Comparison of ENCODE assay signal across 40 mouse cellular contexts in the genomic region with DNA sequence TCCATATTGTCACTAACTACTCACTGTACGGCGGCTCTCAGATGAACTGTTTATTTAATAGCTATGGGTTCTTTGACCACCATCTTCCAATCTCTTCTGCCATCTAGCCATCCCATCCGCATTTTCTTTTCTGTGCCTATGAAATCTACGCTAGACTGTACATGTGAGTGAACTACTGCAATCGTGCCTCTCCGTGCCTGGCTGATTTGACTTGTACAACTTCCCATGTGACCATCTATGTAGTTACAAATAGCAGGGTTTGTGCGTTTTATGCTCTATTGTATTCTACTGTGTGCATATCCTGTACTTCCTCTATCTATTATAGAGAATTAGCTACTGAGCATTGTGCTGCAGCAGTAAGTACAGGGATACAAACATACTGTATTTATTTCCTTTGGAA. TPM values are rescaled to one million over a fixed set of nuclear protein-coding genes. Genes with fewer than 3 reads are reported as not detected.
"Had no signal": no experiment of that assay in that cellular context is flagged by ENCODE, and none has a peak within 500 bp of the region (broad histone marks: within the 10 kb centered on the region; RNA-seq: fewer than 3 reads in every experiment).

No protein-coding gene starts in this region.

- H3K9me3 ChIP-seq: heart, embryonic 10.5 days; heart, embryonic 12.5 days; hindbrain, embryonic 13.5 days; hindbrain, embryonic 15.5 days; kidney, embryonic 15.5 days; limb, embryonic 13.5 days; limb, embryonic 15.5 days; liver, embryonic 13.5 days had no signal

- H3K4me1 ChIP-seq: limb, embryonic 15.5 days had no signal

- H3K9ac ChIP-seq: heart, embryonic 12.5 days; hindbrain, embryonic 13.5 days; hindbrain, embryonic 15.5 days; kidney, embryonic 15.5 days; limb, embryonic 13.5 days; limb, embryonic 15.5 days; liver, embryonic 13.5 days had no signal

- H3K36me3 ChIP-seq: heart, embryonic 10.5 days; hindbrain, embryonic 13.5 days; hindbrain, embryonic 15.5 days; kidney, embryonic 15.5 days; limb, embryonic 13.5 days; limb, embryonic 15.5 days; liver, embryonic 13.5 days had no signal

- ATAC-seq: hindbrain, postnatal 0 days; intestine, embryonic 16.5 days had no signal

- H3K4me3 ChIP-seq: heart, embryonic 10.5 days; heart, embryonic 12.5 days; hindbrain, embryonic 13.5 days; hindbrain, embryonic 15.5 days; kidney, embryonic 15.5 days; limb, embryonic 13.5 days; limb, embryonic 15.5 days; liver, embryonic 13.5 days had no signal

- H3K27me3 ChIP-seq: heart, embryonic 12.5 days; hindbrain, embryonic 13.5 days; hindbrain, embryonic 15.5 days; kidney, embryonic 15.5 days; limb, embryonic 13.5 days; limb, embryonic 15.5 days; liver, embryonic 13.5 days had no signal

- H3K27ac ChIP-seq: heart, embryonic 10.5 days; hindbrain, embryonic 13.5 days; hindbrain, embryonic 15.5 days; hindbrain, postnatal 0 days; kidney, embryonic 15.5 days; kidney, postnatal 0 days; limb, embryonic 13.5 days; limb, embryonic 15.5 days; liver, embryonic 13.5 days had no signal

- DNase-seq: gastrocnemius, postnatal 14 days; gastrocnemius, postnatal 36 days; heart, adult 18-20 months; heart, postnatal 36 days; kidney, adult 11 months; kidney, adult 2 months; kidney, adult 9 months; kidney, postnatal 14 days; kidney, postnatal 36 days; layer of hippocampus, adult 9-11 months; layer of hippocampus, postnatal 36 days; left cerebral cortex, postnatal 4 days; liver, embryonic 13.5 days had no signal

- H3K4me2 ChIP-seq: heart, embryonic 12.5 days; hindbrain, embryonic 13.5 days; hindbrain, embryonic 15.5 days; kidney, embryonic 15.5 days; limb, embryonic 13.5 days; limb, embryonic 15.5 days; liver, embryonic 13.5 days had no signal

RNA-seq across cellular contexts. Expression of a gene that starts 47.1 kb away (rescaled TPM):
- total RNA-seq: gastrocnemius, adult 18-20 months; gastrocnemius, adult 8-10 months; gastrocnemius, postnatal 14 days; gastrocnemius, postnatal 36 days; heart, adult 18-20 months; heart, adult 8-10 months; heart, postnatal 36 days; hematopoietic stem cell, adult 5-6 weeks; hindbrain, postnatal 0 days; layer of hippocampus, adult 18-20 months; layer of hippocampus, adult 8-10 months; layer of hippocampus, postnatal 14 days; layer of hippocampus, postnatal 36 days; left cerebral cortex, adult 18-20 months; left cerebral cortex, adult 8-10 months; left cerebral cortex, postnatal 10 days; left cerebral cortex, postnatal 25 days; left cerebral cortex, postnatal 4 days had no signal
- polyA plus RNA-seq: gonadal fat pad, adult 2 months; heart, embryonic 12.5 days; heart, embryonic 14.5 days; heart, postnatal 0 days; hindbrain, embryonic 11.5 days; intestine, embryonic 16.5 days; kidney, embryonic 15.5 days; kidney, postnatal 0 days; large intestine, adult 2 months; limb, embryonic 11.5 days; limb, embryonic 13.5 days; limb, embryonic 15.5 days; liver, embryonic 13.5 days had no signal
